Mouse (Mus musculus) heart, adult 2 months (tissue): ENCODE measurements around the gene Slc22a20. TPM values are rescaled to one million over a fixed set of nuclear protein-coding genes. Genes with fewer than 3 reads are reported as not detected.
A peak's percentile ranks its signal among the peaks of the same experiment; 100 is the strongest.

Experiments used
- DNase-seq, 2 experiments: peaks; one replicate each; pipeline ENCODE4 v3.0.0; 2021
- H3K27ac ChIP-seq: fragments of 200-600 bp; 2 replicates; pipeline ENCODE4 v1.8.1; 2022
- H3K27me3 ChIP-seq: fragments of 200-500 bp; 2 replicates; pipeline ENCODE4 v1.6.1; 2012; ENCODE audit warnings: mild to moderate bottlenecking, low read length, inconsistent platforms, mixed read lengths; ENCODE audit not compliant: control insufficient read depth, insufficient read depth
- H3K36me3 ChIP-seq: fragments of 200-500 bp; 2 replicates; pipeline ENCODE4 v1.6.1; 2012; ENCODE audit warnings: low read length, inconsistent platforms; ENCODE audit not compliant: control insufficient read depth, insufficient read depth
- H3K4me1 ChIP-seq: fragments of 200-500 bp; 2 replicates; pipeline ENCODE4 v1.6.1; 2011; ENCODE audit warnings: low read length; ENCODE audit not compliant: control insufficient read depth, insufficient read depth
- H3K4me3 ChIP-seq: fragments of 200-600 bp; 2 replicates; pipeline ENCODE4 v1.8.1; 2022
- H3K79me2 ChIP-seq: fragments of 200-500 bp; replicated peaks from 2 replicates; pipeline ENCODE4 v1.6.1; 2012; ENCODE audit warnings: mild to moderate bottlenecking, inconsistent platforms, low read length, moderate library complexity, mixed read lengths; ENCODE audit not compliant: control insufficient read depth, insufficient read depth
- H3K9ac ChIP-seq: fragments of 200-500 bp; 2 replicates; pipeline ENCODE4 v1.6.1; 2012; ENCODE audit warnings: low read depth, mild to moderate bottlenecking, control low read depth, inconsistent platforms, low read length, mixed read lengths
- CTCF ChIP-seq: fragments of 200-600 bp; IDR thresholded peaks from 2 replicates; pipeline ENCODE4 v1.8.1; 2022; ENCODE audit warnings: antibody characterized with exemption, mild to moderate bottlenecking, moderate library complexity
- EP300 ChIP-seq: fragments of 200-500 bp; IDR thresholded peaks from 2 replicates; pipeline ENCODE4 v1.6.1; 2011; ENCODE audit warnings: low read depth, low read length, control low read depth; ENCODE audit not compliant: insufficient read depth
- POLR2A ChIP-seq: fragments of 200-500 bp; IDR thresholded peaks from 2 replicates; pipeline ENCODE4 v1.6.1; 2011; ENCODE audit warnings: mild to moderate bottlenecking, low read depth, low read length, control low read depth; ENCODE audit not compliant: insufficient read depth
- WGBS: fragments of 180-500 bp; shearing (Covaris S2); methylation state at CpG from one replicate; pipeline ENCODE4 v1.1.7; 2018; 5-methylcytosine and 5-hydroxymethylcytosine counted together
- intact Hi-C: fragments of 180-260 bp; cut with DNase I; formaldehyde crosslinking; loops from one replicate; pipeline ENCODE4 v1.15.1; 2025
- polyA plus RNA-seq: library from polyadenylated mRNA; depleted of rRNA; stranded (reverse); fragments of >200 nt; gene quantifications from 2 replicates; pipeline ENCODE4 v1.2.3, GENCODE M21; 2012
- total RNA-seq, 2 experiments: library from RNA; stranded (reverse); gene quantifications; 2 replicates each; pipeline ENCODE4 v1.2.3; 2021

Slc22a20 gene
- total and polyA plus RNA-seq, 3 experiments: not detected

- Histone ChIP-seq H3K4me1 (peaks cover 36% of the 10 kb centered on the region), H3K4me3 (no peak overlapping the region), H3K27me3 (no peaks in the 10 kb centered on the region), H3K79me2 (no peaks in the 10 kb centered on the region), H3K9ac (no peak overlapping the region), H3K27ac (peak overlapping the region; percentile 73), H3K36me3 (no peaks in the 10 kb centered on the region)
- intact Hi-C loops: loop anchor here (1.0 to 2.0 kb wide), 2 partner anchors 12 to 16 kb away; partner anchors contain the start of gene Cdc42ep2
- WGBS: 58% methylated on average over 10 of the region's 10 CpGs
- no peak for DNase-seq
- TF ChIP-seq EP300: no peak
- no peak for TF ChIP-seq POLR2A
- no peak for TF ChIP-seq CTCF
Observed at GRCm38 (mm10) chr19:5940656-5941055, 45.3 kb downstream of the Slc22a20 start.

DNA sequence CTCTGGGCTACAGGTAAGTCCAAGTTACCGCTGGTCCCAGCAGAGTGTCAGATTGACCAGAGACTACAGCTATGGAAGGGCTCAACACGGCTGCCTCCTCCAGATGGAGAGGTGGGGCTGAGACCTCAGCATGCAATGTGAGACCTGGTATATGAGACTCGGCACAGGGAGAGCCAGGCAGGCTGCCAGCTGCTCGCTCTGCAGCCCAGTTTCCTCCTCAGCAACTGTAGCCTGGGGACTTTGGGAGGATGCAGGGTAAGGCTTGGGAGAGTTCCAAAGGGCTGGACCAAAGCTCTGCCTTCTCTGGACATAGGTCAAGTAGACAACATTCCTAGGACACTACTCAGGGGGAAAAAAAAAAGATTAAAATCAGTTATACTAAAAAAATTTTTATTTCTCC, 45.8 kb downstream of the Slc22a20 start:
- peaks cover 36% of the 10 kb centered on the region for H3K4me1 ChIP-seq
- no peak overlapping the region for H3K4me3 ChIP-seq
- peak overlapping the region; percentile 73 for H3K27ac ChIP-seq

GRCm38 (mm10) chr19:5939715-5940114, 46.2 kb downstream of the Slc22a20 start:
- Histone ChIP-seq H3K4me3 (no peak overlapping the region), H3K27ac (peak overlapping the region; percentile 43; the same call in 1 of the 2 replicates), H3K79me2 (no peaks in the 10 kb centered on the region), H3K27me3 (no peaks in the 10 kb centered on the region), H3K36me3 (no peaks in the 10 kb centered on the region), H3K9ac (peak overlapping the region; percentile 3; the same call in 1 of the 2 replicates), H3K4me1 (peaks cover 37% of the 10 kb centered on the region)
- 60% methylated on average over 5 of the region's 5 CpGs for WGBS
- intact Hi-C loops: loop anchor here (1.0 to 2.0 kb wide), 2 partner anchors 13 to 15 kb away; partner anchors contain the start of gene Cdc42ep2
- TF ChIP-seq POLR2A (no peak), CTCF (no peak), EP300 (no peak)
- no peak for DNase-seq

More for the DNA sequence above, 45.8 kb downstream of the Slc22a20 start:
- TF ChIP-seq POLR2A: peak; percentile 48; the same call in 1 of the 2 replicates
- no peak for TF ChIP-seq CTCF
- TF ChIP-seq EP300: peak; percentile 82; the same call in 1 of the 2 replicates
- Histone ChIP-seq H3K9ac (peak overlapping the region; percentile 3; the same call in 1 of the 2 replicates), H3K79me2 (no peaks in the 10 kb centered on the region), H3K27me3 (no peaks in the 10 kb centered on the region), H3K36me3 (no peaks in the 10 kb centered on the region)
- WGBS: 36% methylated on average over 4 of the region's 4 CpGs
- intact Hi-C loops: loop anchor here (1.0 to 2.0 kb wide), 2 partner anchors 12 to 15 kb away; partner anchors contain the start of gene Cdc42ep2
- peak; percentile 82 to 87 for DNase-seq

GRCm38 (mm10) chr19:5938516-5938915, 47.4 kb downstream of the Slc22a20 start:
- Histone ChIP-seq H3K27me3 (no peaks in the 10 kb centered on the region), H3K36me3 (no peaks in the 10 kb centered on the region), H3K4me3 (no peak overlapping the region), H3K79me2 (no peaks in the 10 kb centered on the region), H3K27ac (peak overlapping the region; percentile 47), H3K9ac (no peak overlapping the region), H3K4me1 (peaks cover 32% of the 10 kb centered on the region)
- 94% methylated on average over 6 of the region's 6 CpGs for WGBS
- intact Hi-C loops: no loop called here
- TF ChIP-seq POLR2A (no peak), CTCF (no peak), EP300 (no peak)
- DNase-seq: no peak

GRCm38 (mm10) chr19:5937836-5938406, 48.0 kb downstream of the Slc22a20 start:
- intact Hi-C loops: no loop called here
- H3K27ac ChIP-seq: peak overlapping the region; percentile 47
- peaks cover 32% of the 10 kb centered on the region for H3K4me1 ChIP-seq
- no peaks in the 10 kb centered on the region for H3K27me3 ChIP-seq
- no peaks in the 10 kb centered on the region for H3K36me3 ChIP-seq
- H3K79me2 ChIP-seq: no peaks in the 10 kb centered on the region
- 5% methylated on average over 14 of the region's 14 CpGs for WGBS
- TF ChIP-seq EP300 (no peak), CTCF (no peak), POLR2A (no peak)
- H3K4me3 ChIP-seq: no peak overlapping the region; the same call in 1 of the 2 replicates
- H3K9ac ChIP-seq: no peak overlapping the region
- no peak for DNase-seq
